Mouse (Mus musculus): ENCODE results near the gene Map2k7. TPM values are rescaled to one million over a fixed set of nuclear protein-coding genes. Genes with fewer than 3 reads are reported as not detected.

Map2k7 gene
- polyA plus RNA-seq, 1 experiment: 62.1 TPM

GRCm38 (mm10) chr8:4247241-4247640, 8.7 kb downstream of the Map2k7 start:
- no peak overlapping the region for H3K27ac ChIP-seq (ENCODE audit: insufficient read depth, low read length)
- H3K9me3 ChIP-seq (replicated peaks; ENCODE audit: control insufficient read depth, insufficient read depth, low read length, poor library complexity, severe bottlenecking): no peaks in the 10 kb centered on the region
- H3K36me3 ChIP-seq (ENCODE audit: control insufficient read depth, insufficient read depth, low read length, poor library complexity, severe bottlenecking): peaks cover 33% of the 10 kb centered on the region
- no peaks in the 10 kb centered on the region for H3K27me3 ChIP-seq (ENCODE audit: control insufficient read depth, insufficient read depth, low read length, poor library complexity, severe bottlenecking)
- no peaks in the 10 kb centered on the region for H3K4me1 ChIP-seq (ENCODE audit: control insufficient read depth, insufficient read depth, low read length)
- TF ChIP-seq EP300 (IDR thresholded peaks at IDR 0.05; ENCODE audit: insufficient read depth, low read depth, low read length): no peak
- no peak for TF ChIP-seq CTCF (IDR thresholded peaks at IDR 0.05; ENCODE audit: low read depth, low read length)
- TF ChIP-seq POLR2A (IDR thresholded peaks at IDR 0.05; ENCODE audit: insufficient read depth, low read length): no peak
- no peak overlapping the region for H3K4me3 ChIP-seq (ENCODE audit: low read depth, low read length)
- H3K9ac ChIP-seq (ENCODE audit: low read depth, poor library complexity, severe bottlenecking): no peak overlapping the region

- Histone ChIP-seq H3K9me3 (replicated peaks; ENCODE audit: control insufficient read depth, insufficient read depth, low read length, poor library complexity, severe bottlenecking) (no peaks in the 10 kb centered on the region), H3K4me1 (ENCODE audit: control insufficient read depth, insufficient read depth, low read length) (no peaks in the 10 kb centered on the region), H3K27ac (ENCODE audit: insufficient read depth, low read length) (no peak within 1 kb of the TSS), H3K27me3 (ENCODE audit: control insufficient read depth, insufficient read depth, low read length, poor library complexity, severe bottlenecking) (no peaks in the 10 kb centered on the region), H3K36me3 (ENCODE audit: control insufficient read depth, insufficient read depth, low read length, poor library complexity, severe bottlenecking) (peaks cover 30% of the 10 kb centered on the region), H3K9ac (ENCODE audit: low read depth, poor library complexity, severe bottlenecking) (peak within 1 kb of the TSS; percentile 30), H3K4me3 (ENCODE audit: low read depth, low read length) (peak within 1 kb of the TSS; percentile 9; the same call in 1 of the 2 replicates)
- TF ChIP-seq EP300 (IDR thresholded peaks at IDR 0.05; ENCODE audit: insufficient read depth, low read depth, low read length) (no peak), POLR2A (IDR thresholded peaks at IDR 0.05; ENCODE audit: insufficient read depth, low read length) (no peak), CTCF (IDR thresholded peaks at IDR 0.05; ENCODE audit: low read depth, low read length) (no peak)
These were observed 9.5 kb downstream of the Map2k7 start, which contains the start of gene Tgfbr3l for GRCm38 (mm10) chr8:4247951-4248540. Gene Tgfbr3l (plus strand): TSS chr8:4248214.

- H3K9ac ChIP-seq (ENCODE audit: low read depth, poor library complexity, severe bottlenecking): peak overlapping the region; percentile 30
- no peak for TF ChIP-seq POLR2A (IDR thresholded peaks at IDR 0.05; ENCODE audit: insufficient read depth, low read length)
- TF ChIP-seq EP300 (IDR thresholded peaks at IDR 0.05; ENCODE audit: insufficient read depth, low read depth, low read length): peak; percentile 52; the same call in 1 of the 2 replicates
- H3K36me3 ChIP-seq (ENCODE audit: control insufficient read depth, insufficient read depth, low read length, poor library complexity, severe bottlenecking): peaks cover 19% of the 10 kb centered on the region
- no peaks in the 10 kb centered on the region for H3K27me3 ChIP-seq (ENCODE audit: control insufficient read depth, insufficient read depth, low read length, poor library complexity, severe bottlenecking)
- H3K4me3 ChIP-seq (ENCODE audit: low read depth, low read length): peak overlapping the region; percentile 9
- no peak overlapping the region for H3K27ac ChIP-seq (ENCODE audit: insufficient read depth, low read length)
- H3K4me1 ChIP-seq (ENCODE audit: control insufficient read depth, insufficient read depth, low read length): no peaks in the 10 kb centered on the region
- H3K9me3 ChIP-seq (replicated peaks; ENCODE audit: control insufficient read depth, insufficient read depth, low read length, poor library complexity, severe bottlenecking): no peaks in the 10 kb centered on the region
These were observed 10.7 kb downstream of the Map2k7 start for GRCm38 (mm10) chr8:4249213-4249612.

- no peaks in the 10 kb centered on the region for H3K27me3 ChIP-seq (ENCODE audit: control insufficient read depth, insufficient read depth, low read length, poor library complexity, severe bottlenecking)
- no peaks in the 10 kb centered on the region for H3K9me3 ChIP-seq (replicated peaks; ENCODE audit: control insufficient read depth, insufficient read depth, low read length, poor library complexity, severe bottlenecking)
- TF ChIP-seq CTCF (IDR thresholded peaks at IDR 0.05; ENCODE audit: low read depth, low read length): peak; percentile 86
- 0 out of 2 replicates have a peak, but pooled peaks have one; percentile 28 for TF ChIP-seq EP300 (IDR thresholded peaks at IDR 0.05; ENCODE audit: insufficient read depth, low read depth, low read length)
- no peak for TF ChIP-seq POLR2A (IDR thresholded peaks at IDR 0.05; ENCODE audit: insufficient read depth, low read length)
- peak overlapping the region; percentile 35 for H3K4me3 ChIP-seq (ENCODE audit: low read depth, low read length)
- H3K27ac ChIP-seq (ENCODE audit: insufficient read depth, low read length): no peak overlapping the region
- H3K4me1 ChIP-seq (ENCODE audit: control insufficient read depth, insufficient read depth, low read length): no peaks in the 10 kb centered on the region
- H3K36me3 ChIP-seq (ENCODE audit: control insufficient read depth, insufficient read depth, low read length, poor library complexity, severe bottlenecking): peaks cover 17% of the 10 kb centered on the region
- peak overlapping the region; percentile 30 for H3K9ac ChIP-seq (ENCODE audit: low read depth, poor library complexity, severe bottlenecking)
These were observed 11.9 kb downstream of the Map2k7 start for GRCm38 (mm10) chr8:4250306-4250970.

GRCm38 (mm10) chr8:4252116-4252760, 13.7 kb downstream of the Map2k7 start:
- Histone ChIP-seq H3K36me3 (ENCODE audit: control insufficient read depth, insufficient read depth, low read length, poor library complexity, severe bottlenecking) (peaks cover 12% of the 10 kb centered on the region), H3K9me3 (replicated peaks; ENCODE audit: control insufficient read depth, insufficient read depth, low read length, poor library complexity, severe bottlenecking) (no peaks in the 10 kb centered on the region), H3K4me1 (ENCODE audit: control insufficient read depth, insufficient read depth, low read length) (no peaks in the 10 kb centered on the region), H3K27me3 (ENCODE audit: control insufficient read depth, insufficient read depth, low read length, poor library complexity, severe bottlenecking) (no peaks in the 10 kb centered on the region), H3K9ac (ENCODE audit: low read depth, poor library complexity, severe bottlenecking) (peak overlapping the region; percentile 82), H3K4me3 (ENCODE audit: low read depth, low read length) (peak overlapping the region; percentile 93), H3K27ac (ENCODE audit: insufficient read depth, low read length) (no peak overlapping the region)
- TF ChIP-seq CTCF (IDR thresholded peaks at IDR 0.05; ENCODE audit: low read depth, low read length) (no peak), POLR2A (IDR thresholded peaks at IDR 0.05; ENCODE audit: insufficient read depth, low read length) (no peak), EP300 (IDR thresholded peaks at IDR 0.05; ENCODE audit: insufficient read depth, low read depth, low read length) (no peak)

All from ES-Bruce4 (cell line).